Mouse (Mus musculus) kidney, postnatal 10 days (tissue): ENCODE data around the gene Fnip2.
A peak's percentile ranks its signal among the peaks of the same experiment; 100 is the strongest.

Experiments used
- DNase-seq: peaks from one replicate; pipeline ENCODE4 v3.0.0; 2021; ENCODE audit warnings: mixed read lengths

The Fnip2 gene

GRCm38 (mm10) chr3:79563511-79563910 lies 4.1 kb downstream of the Fnip2 start:
- DNase-seq, result no peak

DNA sequence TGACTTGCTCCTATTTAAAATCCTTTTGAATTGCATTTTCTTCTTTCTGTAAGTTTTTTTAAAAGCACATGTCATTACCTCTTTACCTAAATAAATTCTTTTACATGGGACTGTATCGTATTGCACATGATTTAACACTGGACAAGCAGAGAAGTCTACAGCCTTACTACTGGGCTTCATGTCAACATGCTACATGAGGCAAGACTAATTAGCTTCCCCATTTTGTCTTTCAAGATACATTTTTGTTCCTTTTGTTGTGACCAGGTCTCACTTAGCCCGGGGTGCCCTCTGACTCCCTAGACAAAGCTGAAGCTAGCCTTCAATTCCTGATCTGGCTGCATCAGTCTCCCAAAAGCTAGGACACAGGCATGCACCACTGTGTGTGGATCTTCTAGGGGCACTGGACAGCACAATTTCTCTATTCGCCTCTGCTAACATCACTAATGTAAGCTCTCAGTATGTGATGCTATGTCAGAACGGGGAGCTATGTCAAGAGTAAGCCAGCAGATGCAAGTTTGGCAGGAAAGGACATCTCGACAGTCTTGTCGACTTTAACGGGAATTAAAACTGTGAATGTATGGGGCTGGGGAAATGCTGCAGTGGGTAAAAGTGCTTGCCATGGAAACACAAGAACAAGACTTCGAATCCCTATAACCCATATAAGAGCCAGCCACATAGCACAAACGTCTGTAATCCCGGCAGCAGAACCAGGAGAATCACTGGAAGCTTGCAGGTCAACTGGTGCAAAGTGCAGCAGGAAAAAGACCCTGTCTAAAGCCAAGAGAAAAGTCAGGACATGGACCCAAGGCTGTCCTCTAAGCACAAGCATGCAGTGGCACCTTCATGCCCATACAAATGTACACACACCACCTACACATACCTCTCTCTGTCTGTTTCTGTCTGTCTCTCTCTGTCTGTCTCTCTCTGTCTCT lies 5.5 kb downstream of the Fnip2 start:
- no peak for DNase-seq

DNA sequence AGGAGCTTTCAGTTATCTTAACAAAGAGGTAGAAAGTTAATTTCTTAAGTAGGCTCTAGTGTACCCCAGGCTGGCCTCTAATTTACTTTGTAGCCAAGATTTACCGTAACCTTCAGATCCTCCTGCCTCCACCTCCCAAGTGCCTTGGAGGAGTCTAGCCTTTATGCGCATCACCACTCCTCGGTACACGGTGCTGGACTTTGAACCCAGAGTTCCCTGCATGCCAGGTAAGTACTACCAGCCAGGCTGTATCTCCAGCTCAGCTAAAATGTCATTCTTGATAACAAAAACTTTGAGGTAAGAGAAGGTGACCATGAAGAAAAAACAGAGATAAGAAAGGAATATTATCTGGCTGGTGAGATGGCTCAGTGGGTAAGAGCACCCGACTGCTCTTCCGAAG lies 7.0 kb downstream of the Fnip2 start:
- DNase-seq, result no peak

DNA sequence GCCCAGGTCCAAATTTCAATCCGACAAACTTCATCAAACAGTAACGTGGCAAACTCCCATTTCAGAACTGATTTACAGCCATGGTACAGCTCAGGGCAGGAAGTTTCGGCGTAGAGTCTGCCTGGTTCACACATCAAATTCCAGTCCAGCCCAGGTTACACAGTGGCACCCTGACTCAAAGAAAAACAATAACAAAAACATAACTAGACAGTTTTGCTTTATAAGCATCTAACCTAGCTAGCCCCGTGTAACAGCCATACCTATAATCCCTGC lies 7.9 kb downstream of the Fnip2 start:
- peak; percentile 44 for DNase-seq

GRCm38 (mm10) chr3:79559021-79559772 lies 8.4 kb downstream of the Fnip2 start:
- DNase-seq, result peak; percentile 82

DNA sequence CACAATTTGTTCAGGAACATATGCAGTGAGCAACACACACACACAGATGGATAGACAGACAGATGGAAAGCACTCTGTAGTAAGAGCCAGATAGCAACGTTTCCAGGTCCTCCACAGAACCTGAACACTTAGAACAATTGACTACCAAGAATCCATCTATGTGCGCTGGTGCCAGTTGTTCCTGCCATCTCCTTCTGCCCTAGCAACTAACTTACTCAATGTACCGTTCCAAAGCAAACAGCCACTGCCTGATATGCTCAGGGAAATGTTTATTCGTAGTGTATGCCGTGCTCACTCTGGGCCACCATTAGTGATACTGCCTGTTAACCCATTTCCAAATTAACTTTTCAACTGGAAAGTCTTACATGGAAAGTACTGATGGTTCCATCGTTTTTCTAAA lies 12.5 kb downstream of the Fnip2 start:
- no peak for DNase-seq

DNA sequence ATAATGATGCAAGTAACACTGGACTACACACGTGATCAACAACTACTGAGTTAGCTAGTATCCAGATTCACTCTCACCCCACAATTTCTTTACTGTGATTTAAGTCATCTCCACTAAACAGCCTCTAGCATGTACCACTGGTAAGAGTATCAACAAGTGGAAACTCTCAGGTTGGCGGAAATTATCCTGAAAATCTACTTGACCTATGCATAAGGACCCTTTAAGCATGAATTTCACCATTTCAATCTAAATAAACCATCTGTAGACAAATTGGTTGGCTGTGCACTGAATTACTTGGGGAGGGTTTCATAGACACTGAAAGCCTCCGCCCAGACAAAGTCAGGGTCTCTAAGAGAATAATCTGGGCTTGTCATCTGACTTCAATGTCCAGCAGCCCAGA lies 13.8 kb downstream of the Fnip2 start:
- no peak for DNase-seq

GRCm38 (mm10) chr3:79551826-79552552 lies 15.6 kb downstream of the Fnip2 start:
- DNase-seq, result peak; percentile 37

- no peak for DNase-seq
These were observed 17.7 kb downstream of the Fnip2 start for GRCm38 (mm10) chr3:79549751-79550393.

DNA sequence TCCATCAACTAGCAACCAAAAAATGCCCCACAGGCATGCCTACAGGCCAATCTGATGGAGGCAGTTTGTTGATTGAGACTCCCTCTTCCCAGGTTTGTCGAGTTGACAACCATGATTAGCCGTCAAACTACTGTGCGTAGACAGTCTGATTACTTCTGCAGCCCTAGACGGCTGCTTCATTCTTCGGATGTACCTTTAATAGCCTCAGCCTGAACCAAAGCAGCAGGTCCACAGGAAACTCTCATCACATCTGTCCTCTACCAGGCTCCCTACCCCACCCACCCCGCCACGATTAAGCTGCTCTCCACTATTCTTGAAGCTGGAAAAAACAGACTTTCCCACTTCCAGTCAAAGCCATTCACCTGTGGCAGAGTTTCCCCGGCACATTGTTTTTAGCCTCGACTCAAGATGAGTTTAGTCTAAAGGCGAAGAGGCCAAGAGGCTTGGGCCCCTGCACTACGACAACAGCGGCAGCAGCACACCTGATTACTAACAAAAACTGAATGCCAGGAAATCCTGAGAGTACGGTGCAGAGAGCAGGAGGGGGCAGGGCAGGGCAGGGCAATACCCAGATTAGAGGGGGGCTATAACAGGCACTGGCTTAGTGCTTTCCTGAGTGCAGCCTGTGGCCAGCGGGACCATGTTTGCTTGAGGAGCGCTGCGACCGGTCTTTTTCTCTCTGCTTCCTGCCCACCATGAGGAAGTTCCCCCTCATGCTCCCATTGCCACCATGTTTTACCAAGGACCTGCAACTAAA lies 18.7 kb downstream of the Fnip2 start:
- DNase-seq, result peak; percentile 18

GRCm38 (mm10) chr3:79542585-79542984 lies 25.0 kb downstream of the Fnip2 start:
- DNase-seq, result peak; percentile 35

GRCm38 (mm10) chr3:79539656-79540055 lies 27.9 kb downstream of the Fnip2 start:
- no peak for DNase-seq

DNA sequence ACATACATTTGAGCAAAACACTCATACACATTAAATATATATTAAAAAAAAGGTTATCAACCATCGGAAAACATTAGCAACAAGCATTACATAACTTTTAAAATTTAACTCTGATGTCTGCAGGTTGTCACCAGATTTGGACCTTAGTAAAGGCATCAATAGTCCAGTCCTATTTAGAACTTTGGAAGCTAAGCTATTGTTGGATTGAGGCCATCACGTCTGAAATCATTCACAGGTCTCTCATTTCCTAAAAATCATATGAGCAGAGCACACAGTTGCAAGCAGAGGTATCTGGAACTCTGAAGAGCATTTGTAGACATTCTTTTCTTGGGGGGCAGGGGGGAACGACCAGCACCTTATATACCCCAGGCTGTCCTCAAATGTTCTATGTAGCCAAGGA lies 28.5 kb downstream of the Fnip2 start:
- DNase-seq, result no peak

- DNase-seq, result no peak
These were observed 29.3 kb downstream of the Fnip2 start for GRCm38 (mm10) chr3:79538342-79538741.

GRCm38 (mm10) chr3:79537626-79538203 lies 29.9 kb downstream of the Fnip2 start:
- DNase-seq, result no peak

- DNase-seq, result no peak
These were observed 30.6 kb downstream of the Fnip2 start for GRCm38 (mm10) chr3:79537023-79537422.

DNA sequence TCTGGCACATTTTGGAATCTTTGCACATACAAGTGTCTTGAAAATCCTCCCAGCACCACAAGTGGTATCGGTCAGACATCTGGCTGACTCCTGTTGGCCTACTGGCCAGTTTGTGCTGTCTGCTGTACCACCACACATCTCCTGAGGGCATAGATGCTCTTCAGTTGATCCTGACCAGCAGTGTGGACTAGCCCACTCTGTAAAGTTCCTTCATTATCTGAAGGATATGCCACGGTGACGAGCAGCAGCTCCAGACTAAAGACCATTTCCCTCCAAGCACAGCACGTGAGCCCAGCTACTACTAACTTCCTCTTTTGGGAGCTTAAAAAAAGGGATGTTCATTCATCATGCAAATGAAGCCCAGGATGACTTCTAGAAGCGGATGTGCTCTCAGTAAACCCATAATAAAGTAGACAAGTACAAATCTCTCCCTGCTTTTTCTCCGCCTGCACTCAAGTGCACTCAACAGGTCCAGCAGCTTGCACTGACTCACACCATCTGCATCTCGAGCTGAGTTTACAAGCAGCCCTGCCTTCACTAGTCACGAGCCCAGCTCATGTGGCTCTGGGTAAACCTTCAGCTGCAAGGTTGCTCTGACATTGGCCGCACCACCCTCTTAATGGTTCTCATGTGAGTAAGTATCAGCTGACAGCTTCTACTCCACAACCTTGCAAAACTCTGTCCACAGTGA lies 35.9 kb downstream of the Fnip2 start:
- peak; percentile 70 for DNase-seq

DNA sequence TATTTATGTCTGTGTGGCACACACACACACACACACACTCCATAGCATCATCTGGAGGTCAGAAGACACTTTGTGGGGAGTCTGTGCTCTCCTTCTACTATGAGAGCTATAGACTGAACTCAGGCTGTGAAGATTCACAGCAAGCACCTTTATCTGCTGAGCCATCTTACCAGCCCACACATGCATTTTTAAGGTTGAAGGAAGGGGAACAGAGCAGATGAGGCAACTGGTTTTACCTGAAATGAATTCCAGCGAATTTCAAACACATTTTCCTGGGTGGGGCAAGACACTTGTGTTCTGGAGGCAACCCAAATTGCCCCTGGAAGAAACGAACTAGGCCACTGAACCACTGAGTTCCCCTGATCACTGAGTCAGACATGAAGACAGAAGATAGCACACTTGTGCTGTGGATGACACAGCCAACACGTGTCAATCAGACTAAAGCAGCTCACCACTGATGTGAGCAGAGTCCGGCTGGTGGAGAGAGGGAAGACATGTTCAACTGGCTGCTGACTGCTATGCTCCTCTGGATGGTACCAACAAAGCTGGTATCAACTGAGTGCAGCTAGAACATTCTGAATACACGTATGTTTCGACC lies 38.0 kb downstream of the Fnip2 start:
- DNase-seq, result no peak

DNA sequence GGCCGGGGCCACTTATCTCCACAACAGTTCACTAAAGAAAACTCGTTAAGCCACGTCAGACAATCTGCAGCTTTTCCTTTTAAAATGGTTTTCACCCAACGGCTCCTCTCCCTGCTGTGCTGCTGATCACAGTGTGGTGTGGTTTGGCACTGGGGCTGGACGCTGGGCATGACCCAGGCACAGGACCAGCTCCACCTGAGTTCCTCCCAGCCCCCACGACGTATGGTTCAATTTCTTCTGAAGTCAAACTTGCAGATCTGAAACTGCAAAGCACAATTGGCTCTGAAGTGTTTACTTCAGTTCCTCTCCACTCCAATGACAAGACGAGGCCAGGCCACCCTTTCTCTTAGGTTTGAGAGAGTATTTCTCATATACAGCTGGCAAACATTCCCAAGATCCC lies 39.1 kb downstream of the Fnip2 start:
- no peak for DNase-seq

DNA sequence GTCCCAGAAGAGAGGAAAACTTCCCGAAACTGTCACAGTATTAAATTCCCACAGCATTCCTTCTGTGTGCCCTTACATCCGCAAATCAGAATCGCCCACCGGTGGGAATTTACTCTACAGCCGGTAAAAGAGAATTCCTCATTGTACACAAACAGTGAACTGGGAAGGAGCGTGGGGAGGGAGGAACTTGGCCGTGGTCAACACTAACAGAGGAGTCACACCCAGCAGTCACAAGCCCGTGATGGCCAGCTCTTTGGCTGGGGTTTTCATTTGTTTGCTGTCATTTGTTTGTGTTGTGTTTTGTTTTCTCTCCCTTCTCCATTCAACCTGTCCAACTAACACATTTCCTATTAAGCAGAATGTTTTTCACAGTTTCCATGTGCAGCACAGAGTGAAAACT lies 39.7 kb downstream of the Fnip2 start:
- DNase-seq, result peak; percentile 34

DNA sequence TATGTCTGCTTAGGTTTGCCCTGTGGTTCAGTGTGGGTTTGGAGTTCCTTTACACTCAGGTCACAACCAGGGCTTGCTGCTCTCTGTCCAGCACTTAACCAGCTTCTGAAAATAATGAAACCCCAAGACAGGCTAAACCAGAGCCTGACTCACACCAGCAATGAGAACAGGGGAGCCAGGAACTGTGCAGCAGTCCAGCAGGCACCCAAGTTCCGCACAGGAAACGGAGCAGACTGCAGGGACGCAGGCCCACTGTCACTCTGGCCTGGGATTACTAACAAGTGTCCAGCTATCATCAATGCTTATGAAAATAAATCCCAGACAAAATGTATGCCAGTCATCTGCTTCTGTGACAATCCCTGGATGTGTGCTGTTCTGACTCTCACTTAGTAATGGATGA lies 40.1 kb downstream of the Fnip2 start:
- DNase-seq, result no peak
